Mouse (Mus musculus): ENCODE results near the gene 4930455H04Rik. TPM values are rescaled to one million over a fixed set of nuclear protein-coding genes. Genes with fewer than 3 reads are reported as not detected.

4930455H04Rik gene
- polyA plus RNA-seq, 1 experiment from 2014 or later = not detected

Other genes starting within 250 kb of the 4930455H04Rik start
- 17.0 and 18.2 TPM in 2 replicates for gene Agl, start 160.1 kb upstream of the 4930455H04Rik start, polyA plus RNA-seq (2014; fragmentation: Nextera tagmentation; extraction: Ambion mirVana)
- 6.6 and 6.9 TPM in 2 replicates for gene Frrs1, start 108.8 kb upstream of the 4930455H04Rik start, polyA plus RNA-seq (2014; fragmentation: Nextera tagmentation; extraction: Ambion mirVana)
- gene Palmd, start 720 bp downstream of the 4930455H04Rik start, polyA plus RNA-seq (2014; fragmentation: Nextera tagmentation; extraction: Ambion mirVana) = 8.3 and 9.6 TPM in 2 replicates

Data from neural tube, embryonic 11.5 days (tissue).